Mouse (Mus musculus): ENCODE measurements around the gene Zar1. TPM values are rescaled to one million over a fixed set of nuclear protein-coding genes. Genes with fewer than 3 reads are reported as not detected.
"Not testable (repeated sequence)": the region's sequence is repeated elsewhere in the genome, so short reads cannot be mapped to it uniquely, and the experiment has no call there.

Gene Zar1
- polyA plus RNA-seq, 1 experiment from 2014 or later, result 0.88 TPM

DNA sequence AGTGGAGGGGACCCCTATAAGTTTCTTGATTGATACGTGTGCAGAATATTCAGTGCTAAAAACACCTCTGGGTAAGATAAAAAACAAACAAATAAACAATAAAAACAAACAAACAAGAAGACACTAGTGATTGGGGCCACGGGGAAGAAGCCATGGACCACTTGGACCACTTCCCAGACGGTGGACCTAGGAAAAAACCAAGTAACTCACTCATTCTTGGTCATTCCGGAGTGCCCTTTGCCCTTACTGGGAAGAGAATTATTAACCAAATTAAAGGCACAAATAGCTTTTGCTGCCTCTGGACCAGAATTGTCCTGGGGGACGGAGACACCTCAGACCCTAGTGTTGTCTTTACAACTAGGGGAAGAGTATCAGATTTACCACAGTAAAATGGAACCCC, 15.4 kb downstream of the Zar1 start:
- Histone ChIP-seq H3K27ac (replicated peaks) (no peak overlapping the region), H3K4me1 (no peaks in the 10 kb centered on the region; the same call in 1 of the 2 replicates), H3K4me2 (replicated peaks) (no peak overlapping the region), H3K9ac (no peak overlapping the region), H3K36me3 (no peaks in the 10 kb centered on the region), H3K9me3 (replicated peaks) (no peaks in the 10 kb centered on the region), H3K27me3 (no peaks in the 10 kb centered on the region), H3K4me3 (replicated peaks) (no peak overlapping the region)
- ATAC-seq (ENCODE audit: insufficient number of reproducible peaks, low FRiP score, low TSS enrichment, low read depth), result no peak
- 83% methylated on average over 5 of the region's 5 CpGs for WGBS

DNA sequence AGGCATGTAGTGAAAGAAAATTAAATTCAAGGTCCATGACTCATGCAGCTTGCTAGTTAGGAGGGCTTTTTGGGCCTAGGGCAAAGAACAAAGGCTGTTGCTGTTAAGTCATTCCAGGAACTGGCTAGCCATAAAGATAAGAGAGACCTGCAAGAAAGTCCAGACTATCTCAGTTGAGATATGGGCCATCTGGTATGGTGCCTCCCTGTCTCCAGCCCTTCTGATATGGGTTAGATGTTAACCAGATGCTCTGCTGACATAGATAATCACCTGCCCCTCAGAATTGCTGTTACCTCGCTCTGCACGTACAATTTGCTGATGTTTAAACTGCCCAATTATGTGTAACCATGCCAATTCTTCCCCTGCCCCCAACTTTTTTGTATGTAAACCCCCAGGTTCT, 17.9 kb downstream of the Zar1 start:
- H3K4me3 ChIP-seq (replicated peaks); H3K27ac ChIP-seq (replicated peaks); H3K9me3 ChIP-seq (replicated peaks); H3K9ac ChIP-seq; ATAC-seq (ENCODE audit: insufficient number of reproducible peaks, low FRiP score, low TSS enrichment, low read depth); H3K36me3 ChIP-seq; H3K4me2 ChIP-seq (replicated peaks); H3K4me1 ChIP-seq; H3K27me3 ChIP-seq: not testable (repeated sequence)
- WGBS, result 86% methylated on average over 2 of the region's 2 CpGs

DNA sequence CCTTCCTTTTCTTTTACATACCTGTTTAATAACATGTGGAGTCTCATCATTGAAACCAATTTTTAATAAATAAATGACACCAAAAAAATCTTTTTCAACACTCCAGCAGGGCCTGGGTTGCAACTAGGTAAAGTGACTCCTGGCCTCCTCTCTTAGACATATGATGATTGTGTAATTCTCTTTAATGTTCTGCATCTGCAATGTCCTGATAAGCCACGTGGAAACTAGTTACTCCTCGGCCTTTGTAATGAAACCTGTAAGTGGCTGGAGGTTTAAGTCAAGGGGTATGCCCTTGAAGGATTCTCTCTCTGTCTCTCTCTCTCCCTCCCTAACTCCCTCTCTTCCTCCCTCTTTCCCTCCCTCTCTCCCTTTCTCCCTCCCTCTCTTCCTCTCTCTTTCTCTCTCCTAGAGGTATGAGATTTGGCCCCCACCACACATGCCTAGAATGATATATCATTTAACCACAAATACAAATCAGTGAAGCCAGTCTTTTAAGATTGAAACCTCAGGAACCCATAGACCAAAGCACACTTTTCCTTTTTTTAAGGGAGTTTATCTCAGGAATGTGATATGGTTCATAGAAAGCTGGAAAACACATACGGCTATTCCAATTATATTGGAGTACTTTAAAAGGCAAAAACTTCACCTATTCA, 20.0 kb downstream of the Zar1 start:
- no peaks in the 10 kb centered on the region for H3K36me3 ChIP-seq
- H3K9me3 ChIP-seq (replicated peaks), result no peaks in the 10 kb centered on the region
- H3K4me1 ChIP-seq, result peaks cover 6% of the 10 kb centered on the region; the same call in 1 of the 2 replicates
- H3K27ac ChIP-seq (replicated peaks), result no peak overlapping the region
- no peak for ATAC-seq (ENCODE audit: insufficient number of reproducible peaks, low FRiP score, low TSS enrichment, low read depth)
- no peaks in the 10 kb centered on the region for H3K27me3 ChIP-seq
- 75% methylated on average over 3 of the region's 3 CpGs for WGBS
- H3K4me2 ChIP-seq (replicated peaks), result no peak overlapping the region
- no peak overlapping the region for H3K9ac ChIP-seq
- H3K4me3 ChIP-seq (replicated peaks), result no peak overlapping the region

DNA sequence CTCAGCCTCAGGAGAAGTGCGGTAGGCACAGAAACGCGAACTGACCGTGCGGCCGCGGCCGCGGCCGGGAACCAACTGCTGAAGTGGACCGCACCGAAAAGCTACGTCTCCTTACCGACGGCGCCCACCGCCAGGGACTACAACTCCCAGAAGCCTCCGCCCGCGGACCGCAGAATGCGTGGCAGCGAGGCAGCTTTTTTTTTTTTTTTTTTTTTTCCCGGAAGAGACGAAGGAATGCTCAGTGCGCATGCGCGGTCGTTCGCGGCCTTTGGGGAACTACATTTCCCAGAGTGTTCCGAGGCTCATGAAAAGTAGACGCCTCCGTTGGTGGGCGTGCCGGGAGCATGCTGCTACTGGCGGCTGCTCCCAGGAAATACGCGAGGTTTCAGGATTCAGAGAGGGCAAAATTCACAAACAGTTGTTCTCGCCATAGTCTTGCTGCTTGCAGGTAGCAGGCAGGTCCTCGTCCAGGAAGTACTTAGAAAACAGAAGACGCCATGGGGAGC, 21.5 kb downstream of the Zar1 start, which contains the start of gene Nfxl1:
TSS of gene Nfxl1 (minus strand) at position 141 of the 506 bp plus-strand sequence.
- Histone ChIP-seq H3K9ac (peak within 1 kb of the TSS; percentile 91), H3K9me3 (replicated peaks) (no peaks in the 10 kb centered on the region), H3K4me2 (replicated peaks) (peak within 1 kb of the TSS; percentile 77), H3K4me1 (peaks cover 6% of the 10 kb centered on the region; the same call in 1 of the 2 replicates), H3K4me3 (replicated peaks) (peak within 1 kb of the TSS; percentile 93), H3K27me3 (no peaks in the 10 kb centered on the region), H3K36me3 (peaks cover 5% of the 10 kb centered on the region; the same call in 1 of the 2 replicates), H3K27ac (replicated peaks) (peak within 1 kb of the TSS; percentile 68)
- ATAC-seq (ENCODE audit: insufficient number of reproducible peaks, low FRiP score, low TSS enrichment, low read depth), result peak; percentile 97
- under 1% methylated on average over 42 of the region's 42 CpGs for WGBS

DNA sequence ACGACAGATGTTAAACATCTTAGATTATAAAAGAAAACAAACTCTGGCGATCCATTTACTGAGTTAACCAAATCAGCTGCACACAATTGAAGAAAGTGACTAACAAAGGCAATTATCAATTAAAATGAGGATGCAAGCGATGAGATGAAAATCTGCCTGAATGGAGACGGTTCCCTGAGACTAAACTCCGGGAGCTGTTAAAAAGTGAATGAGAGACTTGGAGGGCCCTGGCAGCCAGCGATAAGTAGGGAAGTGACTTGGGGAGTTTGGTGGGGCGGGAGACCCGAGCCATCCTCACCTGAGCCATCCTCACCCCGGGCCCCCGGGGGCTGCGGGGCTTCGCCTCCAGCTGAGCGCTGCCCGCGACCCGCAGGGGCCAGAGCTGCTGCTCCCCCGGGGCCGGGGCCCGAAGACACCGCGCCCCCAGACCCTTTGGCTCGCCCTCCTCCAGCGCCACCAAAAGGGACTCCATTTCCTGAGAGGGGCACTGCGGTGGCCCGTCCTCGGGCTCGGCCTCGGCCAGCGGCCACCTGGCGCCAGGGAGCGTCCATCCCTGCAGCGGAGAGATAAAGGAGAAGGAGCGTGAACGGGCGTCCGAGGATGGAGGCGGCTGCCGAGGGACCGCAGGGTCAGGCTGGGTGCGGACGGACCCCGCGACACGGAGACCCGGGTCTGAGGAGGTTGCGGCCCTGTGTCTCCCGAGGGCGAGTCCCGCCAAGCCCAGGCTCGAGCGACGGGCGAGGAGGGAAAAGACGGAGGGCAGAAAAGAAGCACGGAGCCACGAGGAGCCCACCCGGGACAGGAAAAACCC, 22.1 kb downstream of the Zar1 start:
- no peaks in the 10 kb centered on the region for H3K27me3 ChIP-seq
- H3K27ac ChIP-seq (replicated peaks), result peak overlapping the region; percentile 68
- peak overlapping the region; percentile 93 for H3K4me3 ChIP-seq (replicated peaks)
- peaks cover 6% of the 10 kb centered on the region; the same call in 1 of the 2 replicates for H3K4me1 ChIP-seq
- peak overlapping the region; percentile 77 for H3K4me2 ChIP-seq (replicated peaks)
- H3K9me3 ChIP-seq (replicated peaks), result no peaks in the 10 kb centered on the region
- under 1% methylated on average over 52 of the region's 57 CpGs for WGBS
- H3K36me3 ChIP-seq, result peaks cover 9% of the 10 kb centered on the region; the same call in 1 of the 2 replicates
- peak overlapping the region; percentile 91 for H3K9ac ChIP-seq
- peak; percentile 75 for ATAC-seq (ENCODE audit: insufficient number of reproducible peaks, low FRiP score, low TSS enrichment, low read depth)

DNA sequence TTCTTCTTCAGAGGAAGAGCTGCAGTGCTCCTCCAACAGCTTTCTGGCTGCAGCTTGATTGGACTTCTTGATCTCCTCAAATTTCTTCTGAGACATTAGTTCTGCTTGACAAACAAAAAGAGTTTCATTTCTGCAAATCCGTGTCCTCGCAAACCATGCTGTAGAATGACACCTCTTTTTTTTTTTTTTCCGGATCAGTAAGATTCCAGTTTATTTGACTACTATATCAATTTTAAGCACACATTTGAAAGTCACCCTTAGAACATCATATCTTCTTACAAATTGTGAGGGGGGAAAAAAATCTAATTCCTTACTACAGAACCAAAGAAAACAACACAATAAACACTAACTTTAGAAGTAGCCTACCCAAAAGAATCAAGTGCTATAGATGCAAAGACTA, 24.8 kb downstream of the Zar1 start:
- Histone ChIP-seq H3K4me1 (peaks cover 6% of the 10 kb centered on the region; the same call in 1 of the 2 replicates), H3K9me3 (replicated peaks) (no peaks in the 10 kb centered on the region), H3K4me2 (replicated peaks) (no peak overlapping the region), H3K27ac (replicated peaks) (no peak overlapping the region), H3K9ac (no peak overlapping the region), H3K36me3 (peaks cover 25% of the 10 kb centered on the region; the same call in 1 of the 2 replicates), H3K4me3 (replicated peaks) (no peak overlapping the region), H3K27me3 (no peaks in the 10 kb centered on the region)
- WGBS, result 66% methylated on average over 3 of the region's 3 CpGs
- ATAC-seq (ENCODE audit: insufficient number of reproducible peaks, low FRiP score, low TSS enrichment, low read depth), result no peak

DNA sequence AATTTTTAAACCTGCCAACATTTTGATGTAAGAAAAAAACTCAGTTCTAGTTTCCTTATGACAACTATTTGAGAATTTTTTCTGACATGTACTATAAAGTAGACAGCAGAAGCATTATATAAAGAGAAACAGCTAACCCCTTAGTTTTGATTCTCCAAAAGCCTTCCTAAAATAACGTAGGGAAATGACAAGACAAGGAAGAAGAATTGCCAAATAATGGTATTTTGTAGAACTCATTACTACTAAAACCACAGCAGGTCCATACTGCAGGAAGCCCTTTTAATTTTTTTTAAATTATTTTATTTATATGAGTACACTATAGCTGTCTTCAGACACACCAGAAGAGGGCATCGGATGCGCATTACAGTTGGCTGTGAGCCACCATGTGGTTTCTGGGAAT, 29.8 kb downstream of the Zar1 start:
- WGBS, result 84% methylated on average over 3 of the region's 3 CpGs
- Histone ChIP-seq H3K4me2 (replicated peaks) (no peak overlapping the region), H3K9me3 (replicated peaks) (no peaks in the 10 kb centered on the region), H3K4me3 (replicated peaks) (no peak overlapping the region), H3K4me1 (no peaks in the 10 kb centered on the region), H3K9ac (no peak overlapping the region), H3K27me3 (no peaks in the 10 kb centered on the region), H3K36me3 (peaks cover 29% of the 10 kb centered on the region), H3K27ac (replicated peaks) (no peak overlapping the region)
- ATAC-seq (ENCODE audit: insufficient number of reproducible peaks, low FRiP score, low TSS enrichment, low read depth), result no peak

DNA sequence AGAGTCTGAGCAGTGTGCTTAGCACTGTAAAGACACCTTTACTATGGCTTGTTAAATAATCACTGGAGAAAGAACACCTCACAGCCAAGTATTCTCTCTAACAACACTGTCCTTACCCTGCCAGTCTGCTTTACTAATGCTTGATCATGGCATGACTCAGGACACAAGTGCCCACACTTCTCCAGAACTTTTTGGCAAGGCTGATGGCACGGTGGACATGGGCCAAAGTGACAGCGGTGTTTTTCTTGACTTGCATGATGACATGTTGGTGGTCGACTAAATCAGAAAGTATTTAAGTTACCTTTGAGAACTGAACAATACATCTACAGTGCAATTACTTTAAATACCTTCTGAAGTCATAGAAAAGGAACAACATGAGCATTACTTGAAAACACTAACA, 52.2 kb downstream of the Zar1 start:
- peaks cover 37% of the 10 kb centered on the region for H3K36me3 ChIP-seq
- H3K27me3 ChIP-seq, result no peaks in the 10 kb centered on the region
- no peaks in the 10 kb centered on the region for H3K4me1 ChIP-seq
- no peaks in the 10 kb centered on the region for H3K9me3 ChIP-seq (replicated peaks)
- no peak for ATAC-seq (ENCODE audit: insufficient number of reproducible peaks, low FRiP score, low TSS enrichment, low read depth)
- no peak overlapping the region for H3K4me3 ChIP-seq (replicated peaks)
- 87% methylated on average over 3 of the region's 3 CpGs for WGBS
- no peak overlapping the region for H3K27ac ChIP-seq (replicated peaks)
- no peak overlapping the region for H3K9ac ChIP-seq
- H3K4me2 ChIP-seq (replicated peaks), result no peak overlapping the region

Other genes starting within 250 kb of the Zar1 start
- gene Corin, start 76.8 kb downstream of the Zar1 start, polyA plus RNA-seq (2015; fragmentation: Nextera tagmentation; extraction: Ambion mirVana), result 4.3 and 4.4 TPM in 2 replicates
- gene Nfxl1, start 21.6 kb downstream of the Zar1 start, polyA plus RNA-seq (2015; fragmentation: Nextera tagmentation; extraction: Ambion mirVana), result 16.8 and 19.4 TPM in 2 replicates
- 0.47 and 0.76 TPM in 2 replicates for gene Gm5868, start 6.3 kb upstream of the Zar1 start, polyA plus RNA-seq (2015; fragmentation: Nextera tagmentation; extraction: Ambion mirVana)
- gene Cnga1, start 63.0 kb upstream of the Zar1 start, polyA plus RNA-seq (2015; fragmentation: Nextera tagmentation; extraction: Ambion mirVana), result not detected in 2 replicates
- gene Nipal1, start 66.5 kb upstream of the Zar1 start, polyA plus RNA-seq (2015; fragmentation: Nextera tagmentation; extraction: Ambion mirVana), result 10.6 and 16.6 TPM in 2 replicates
- 0.18 and 0.23 TPM in 2 replicates for gene Txk, start 171.5 kb upstream of the Zar1 start, polyA plus RNA-seq (2015; fragmentation: Nextera tagmentation; extraction: Ambion mirVana)

Measured in embryonic facial prominence, embryonic 15.5 days (tissue).